8 mouse cellular contexts compared by ENCODE assay signal in the genomic region with DNA sequence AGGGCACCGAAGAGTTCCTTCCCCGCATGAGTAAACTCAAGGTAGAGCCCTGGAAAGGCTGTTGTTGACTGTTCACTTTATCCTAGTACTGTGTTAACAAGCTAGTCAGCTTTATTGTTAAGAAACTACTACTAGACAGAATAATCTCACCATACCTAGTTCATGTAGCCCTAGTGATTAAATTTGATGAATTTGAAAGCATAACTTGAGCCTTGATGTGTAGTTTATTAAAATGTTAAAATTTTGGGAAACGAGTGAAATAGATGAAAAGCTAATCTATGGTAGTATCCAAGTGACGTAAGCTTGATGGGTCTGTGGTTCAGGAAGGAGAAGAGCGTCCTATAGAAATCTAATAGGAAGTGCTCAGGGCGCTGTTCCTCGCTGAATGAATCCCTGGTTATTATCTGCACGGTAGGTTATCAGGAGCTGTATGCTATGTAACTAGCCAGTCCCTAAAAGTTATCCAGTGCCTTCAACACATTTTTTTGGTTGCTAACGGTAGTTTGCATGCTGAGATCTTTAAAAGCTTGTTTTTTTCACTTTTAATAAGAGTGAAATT. TPM values are rescaled to one million over a fixed set of nuclear protein-coding genes. Genes with fewer than 3 reads are reported as not detected.
DNase-seq lines count a peak whose midpoint lies in the region; ATAC-seq and TF ChIP-seq lines count a peak whose summit lies in the region.

No protein-coding gene starts in this region.

- H3K9me3 ChIP-seq in kidney, embryonic 14.5 days (ENCODE audit: control insufficient read depth, low read length): no peaks in the 10 kb centered on the region
- no peaks in the 10 kb centered on the region for H3K9me3 ChIP-seq in hindbrain, embryonic 12.5 days (replicated peaks)
- no peaks in the 10 kb centered on the region for H3K9me3 ChIP-seq in midbrain, embryonic 12.5 days

- peak overlapping the region; percentile 98; the same call in 1 of the 2 replicates for H3K27ac ChIP-seq in kidney, embryonic 14.5 days (ENCODE audit: low read depth, low read length)
- peak overlapping the region; percentile 100 for H3K27ac ChIP-seq in hindbrain, embryonic 12.5 days
- H3K27ac ChIP-seq in midbrain, embryonic 12.5 days (replicated peaks): peak overlapping the region; percentile 99

- H3K9ac ChIP-seq in kidney, embryonic 14.5 days (ENCODE audit: low read depth, low read length): peak overlapping the region; percentile 97
- peak overlapping the region; percentile 97 for H3K9ac ChIP-seq in hindbrain, embryonic 12.5 days
- peak overlapping the region; percentile 90 for H3K9ac ChIP-seq in midbrain, embryonic 12.5 days (replicated peaks)

- no peaks in the 10 kb centered on the region for H3K27me3 ChIP-seq in kidney, embryonic 14.5 days (ENCODE audit: control insufficient read depth, insufficient read depth, low read length)
- H3K27me3 ChIP-seq in hindbrain, embryonic 12.5 days: no peaks in the 10 kb centered on the region
- H3K27me3 ChIP-seq in midbrain, embryonic 12.5 days: no peaks in the 10 kb centered on the region

- H3K36me3 ChIP-seq in kidney, embryonic 14.5 days (ENCODE audit: control insufficient read depth, insufficient read depth, low read length): 0 out of 2 replicates have a peak, but pooled peaks cover 3% of the 10 kb centered on the region
- no peaks in the 10 kb centered on the region for H3K36me3 ChIP-seq in hindbrain, embryonic 12.5 days
- H3K36me3 ChIP-seq in midbrain, embryonic 12.5 days: no peaks in the 10 kb centered on the region

- TF ChIP-seq POLR2A in brain, embryonic 14.5 days (IDR thresholded peaks at IDR 0.05; ENCODE audit: borderline replicate concordance, extremely low read depth, insufficient read depth, insufficient read length, poor library complexity, severe bottlenecking): no peak

- H3K4me3 ChIP-seq in kidney, embryonic 14.5 days (ENCODE audit: low read length): peak overlapping the region; percentile 100
- peak overlapping the region; percentile 99 for H3K4me3 ChIP-seq in hindbrain, embryonic 12.5 days
- peak overlapping the region; percentile 100 for H3K4me3 ChIP-seq in midbrain, embryonic 12.5 days

- H3K4me1 ChIP-seq in kidney, embryonic 14.5 days (ENCODE audit: control insufficient read depth, insufficient read depth, low read length): peaks cover 17% of the 10 kb centered on the region
- peaks cover 36% of the 10 kb centered on the region for H3K4me1 ChIP-seq in hindbrain, embryonic 12.5 days
- H3K4me1 ChIP-seq in midbrain, embryonic 12.5 days: peaks cover 37% of the 10 kb centered on the region

- WGBS in kidney, embryonic 14.5 days: 14% methylated on average over 9 of the region's 9 CpGs
- WGBS in hindbrain, embryonic 12.5 days: 23% methylated on average over 9 of the region's 9 CpGs
- WGBS in midbrain, embryonic 12.5 days: 22% methylated on average over 9 of the region's 9 CpGs

- ATAC-seq in kidney, embryonic 14.5 days (ENCODE audit: low FRiP score, low TSS enrichment): no peak
- no peak for ATAC-seq in hindbrain, embryonic 12.5 days (ENCODE audit: low FRiP score)
- no peak for ATAC-seq in midbrain, embryonic 12.5 days (ENCODE audit: low FRiP score, low read depth)

- intact Hi-C loops in left cerebral cortex, postnatal 4 days (cut with DNase I): no loop called here

- peak overlapping the region; percentile 64 for H3K4me2 ChIP-seq in kidney, embryonic 14.5 days (replicated peaks; ENCODE audit: low read depth, low read length)
- H3K4me2 ChIP-seq in hindbrain, embryonic 12.5 days (replicated peaks): peak overlapping the region; percentile 80
- peak overlapping the region; percentile 82 for H3K4me2 ChIP-seq in midbrain, embryonic 12.5 days (replicated peaks)

- no peak for TF ChIP-seq CTCF in brain, embryonic 14.5 days (IDR thresholded peaks at IDR 0.05; ENCODE audit: borderline replicate concordance, extremely low read depth, insufficient read depth, insufficient read length)

- DNase-seq in kidney, postnatal 14 days: no peak
- peak; percentile 21 for DNase-seq in brain, embryonic 14.5 days (ENCODE audit: low read depth)
- DNase-seq in ovary, adult 18-20 months (ENCODE audit: low spot score): no peak
- no peak for DNase-seq in left cerebral cortex, postnatal 4 days
- no peak for DNase-seq in kidney, adult 8-10 months

RNA-seq across cellular contexts. Expression of a gene that starts 2.3 kb away (rescaled TPM):
- 23.2 and 24.2 TPM in 2 replicates for polyA plus RNA-seq in kidney, embryonic 14.5 days (2014; fragmentation: Nextera tagmentation; extraction: Ambion mirVana)
- 26.5 and 33.6 TPM in 2 replicates for polyA plus RNA-seq in brain, embryonic 14.5 days (2012; rRNA removed)
- 16.2 and 18.3 TPM in 2 replicates for polyA plus RNA-seq in hindbrain, embryonic 12.5 days (2016; fragmentation: Nextera tagmentation; extraction: Ambion mirVana)
- 18.9 and 19.5 TPM in 2 replicates for polyA plus RNA-seq in midbrain, embryonic 12.5 days (2016; fragmentation: Nextera tagmentation; extraction: Ambion mirVana)
- total RNA-seq in left cerebral cortex, postnatal 4 days (2021): 10 to 100 TPM; 53.1 to 55.5 TPM

RNA-seq across cellular contexts. Expression of a gene that starts 40.6 kb away (rescaled TPM):
- 7.5 and 9.0 TPM in 2 replicates for polyA plus RNA-seq in kidney, embryonic 14.5 days (2014; fragmentation: Nextera tagmentation; extraction: Ambion mirVana)
- polyA plus RNA-seq in brain, embryonic 14.5 days (2012; rRNA removed): 19.7 and 28.3 TPM in 2 replicates
- polyA plus RNA-seq in hindbrain, embryonic 12.5 days (2016; fragmentation: Nextera tagmentation; extraction: Ambion mirVana): 13.7 and 15.1 TPM in 2 replicates
- polyA plus RNA-seq in midbrain, embryonic 12.5 days (2016; fragmentation: Nextera tagmentation; extraction: Ambion mirVana): 12.5 and 13.6 TPM in 2 replicates
- 10 to 100 TPM; 15.8 to 17.5 TPM for total RNA-seq in left cerebral cortex, postnatal 4 days (2021)

RNA-seq across cellular contexts. Expression of a gene that starts 40.8 kb away (rescaled TPM):
- polyA plus RNA-seq in kidney, embryonic 14.5 days (2014; fragmentation: Nextera tagmentation; extraction: Ambion mirVana): 7.6 and 9.0 TPM in 2 replicates
- 19.9 and 24.8 TPM in 2 replicates for polyA plus RNA-seq in brain, embryonic 14.5 days (2012; rRNA removed)
- 10.3 and 11.1 TPM in 2 replicates for polyA plus RNA-seq in hindbrain, embryonic 12.5 days (2016; fragmentation: Nextera tagmentation; extraction: Ambion mirVana)
- 10.3 and 13.8 TPM in 2 replicates for polyA plus RNA-seq in midbrain, embryonic 12.5 days (2016; fragmentation: Nextera tagmentation; extraction: Ambion mirVana)
- 10 to 100 TPM; 12.4 to 13.3 TPM for total RNA-seq in left cerebral cortex, postnatal 4 days (2021)
